Mouse (Mus musculus) gastrocnemius, adult 8-10 months (tissue): ENCODE measurements around the gene Negr1. TPM values are rescaled to one million over a fixed set of nuclear protein-coding genes. Genes with fewer than 3 reads are reported as not detected.

ENCODE experiments used
- DNase-seq, 2 experiments: peaks; one replicate each; pipeline ENCODE4 v3.0.0; 2022; ENCODE audit warnings: low spot score in 2 of 2
- total RNA-seq, 4 experiments: library from RNA; stranded (reverse); gene quantifications; 2 replicates each; pipeline ENCODE4 v1.2.4; 2022

The Negr1 gene
- total RNA-seq, 4 experiments from 2014 or later, result 0.22 to 1.2 (median 0.47) TPM

- no peak for DNase-seq
Observed at GRCm38 (mm10) chr3:157105580-157106264, 544.1 kb downstream of the Negr1 start.

GRCm38 (mm10) chr3:157108156-157108555 lies 546.6 kb downstream of the Negr1 start:
- no peak for DNase-seq

- DNase-seq, result no peak
Observed at GRCm38 (mm10) chr3:157109308-157109707, 547.7 kb downstream of the Negr1 start.

GRCm38 (mm10) chr3:157115105-157115760 lies 553.6 kb downstream of the Negr1 start:
- no peak for DNase-seq

- DNase-seq, result no peak
Observed at GRCm38 (mm10) chr3:157116024-157116423, 554.4 kb downstream of the Negr1 start.

GRCm38 (mm10) chr3:157119916-157120315 lies 558.3 kb downstream of the Negr1 start:
- no peak for DNase-seq

- no peak for DNase-seq
Observed at GRCm38 (mm10) chr3:157146124-157146855, 584.7 kb downstream of the Negr1 start.

- no peak for DNase-seq
Observed at GRCm38 (mm10) chr3:157154902-157155301, 593.3 kb downstream of the Negr1 start.

- no peak for DNase-seq
Observed at GRCm38 (mm10) chr3:157155513-157155912, 593.9 kb downstream of the Negr1 start.

GRCm38 (mm10) chr3:157164840-157165595 lies 603.4 kb downstream of the Negr1 start:
- no peak for DNase-seq

- DNase-seq, result no peak
Observed at GRCm38 (mm10) chr3:157181975-157182374, 620.4 kb downstream of the Negr1 start.

- no peak for DNase-seq
Observed at GRCm38 (mm10) chr3:157188939-157189725, 627.5 kb downstream of the Negr1 start.

GRCm38 (mm10) chr3:157189834-157190233 lies 628.2 kb downstream of the Negr1 start:
- no peak for DNase-seq

- DNase-seq, result no peak
Observed at GRCm38 (mm10) chr3:157190551-157190950, 629.0 kb downstream of the Negr1 start.

- no peak for DNase-seq
Observed at GRCm38 (mm10) chr3:157192021-157192420, 630.4 kb downstream of the Negr1 start.

GRCm38 (mm10) chr3:157193141-157193540 lies 631.5 kb downstream of the Negr1 start:
- no peak for DNase-seq

- no peak for DNase-seq
Observed at GRCm38 (mm10) chr3:157198659-157199058, 637.1 kb downstream of the Negr1 start.

GRCm38 (mm10) chr3:157201726-157202125 lies 640.1 kb downstream of the Negr1 start:
- DNase-seq, result no peak

GRCm38 (mm10) chr3:157203573-157203972 lies 642.0 kb downstream of the Negr1 start:
- DNase-seq, result no peak

GRCm38 (mm10) chr3:157206752-157207151 lies 645.2 kb downstream of the Negr1 start:
- DNase-seq, result no peak

- no peak for DNase-seq
Observed at GRCm38 (mm10) chr3:157208966-157209365, 647.4 kb downstream of the Negr1 start.
